Mouse (Mus musculus) liver, embryonic 14.5 days (tissue): ENCODE results near the gene Ppp3r1. TPM values are rescaled to one million over a fixed set of nuclear protein-coding genes. Genes with fewer than 3 reads are reported as not detected.
A peak's percentile ranks its signal among the peaks of the same experiment; 100 is the strongest.

Experiments
- ATAC-seq: fragments of 200-750 bp; cut with Nextera tagmentation; 2 replicates; pipeline ENCODE4 v1.8.0; 2017; ENCODE audit warnings: moderate number of reproducible peaks, mild to moderate bottlenecking, moderate library complexity; ENCODE audit not compliant: insufficient read depth
- DNase-seq, 3 experiments: peaks; one replicate each; pipeline ENCODE4 v3.0.0-alpha.2; 2012 to 2013; ENCODE audit warnings: low read depth in 3 of 3, low spot score in 3 of 3
- H3K27ac ChIP-seq: fragments of 300-500 bp; sonication (generic); 2 replicates; pipeline ENCODE4 v1.5.1; 2014; ENCODE audit warnings: moderate library complexity, mild to moderate bottlenecking, control low read depth, inconsistent platforms
- H3K27me3 ChIP-seq: fragments of 300-500 bp; sonication (generic); 2 replicates; pipeline ENCODE4 v1.6.1; 2014; ENCODE audit warnings: mild to moderate bottlenecking, low read length, moderate library complexity; ENCODE audit not compliant: control insufficient read depth, insufficient read depth
- H3K36me3 ChIP-seq: fragments of 300-500 bp; sonication (generic); replicated peaks from 2 replicates; pipeline ENCODE4 v1.6.1; 2014; ENCODE audit warnings: low read depth; ENCODE audit not compliant: control insufficient read depth, insufficient read depth
- H3K4me1 ChIP-seq, 2 experiments: fragments of 200-500 bp in 1 of 2; fragments of 300-500 bp in 1 of 2; sonication (generic) in 1 of 2; replicated peaks; 2 replicates each; pipeline ENCODE4 v1.6.1; 2012 to 2014; ENCODE audit warnings: antibody characterized with exemption in 1 of 2, inconsistent platforms in 1 of 2, low read length in 1 of 2; ENCODE audit not compliant: control insufficient read depth in 2 of 2, insufficient read depth in 2 of 2
- H3K4me2 ChIP-seq: fragments of 300-500 bp; sonication (generic); 2 replicates; pipeline ENCODE4 v1.6.1; 2014; ENCODE audit warnings: low read depth, mild to moderate bottlenecking, control low read depth, moderate library complexity
- H3K4me3 ChIP-seq, 2 experiments: fragments of 200-500 bp in 1 of 2; fragments of 300-500 bp in 1 of 2; sonication (generic) in 1 of 2; 2 replicates each; pipeline ENCODE4 v1.5.1; 2012 to 2014; ENCODE audit warnings: low read depth in 2 of 2, low read length in 2 of 2, mild to moderate bottlenecking in 2 of 2, control low read depth in 1 of 2, inconsistent platforms in 1 of 2, moderate library complexity in 1 of 2; ENCODE audit not compliant: insufficient read depth in 1 of 2
- H3K9ac ChIP-seq: fragments of 300-500 bp; sonication (generic); replicated peaks from 2 replicates; pipeline ENCODE4 v1.6.1; 2014; ENCODE audit warnings: mild to moderate bottlenecking, control low read depth, moderate library complexity
- H3K9me3 ChIP-seq: fragments of 300-500 bp; sonication (generic); 2 replicates; pipeline ENCODE4 v1.6.1; 2016; ENCODE audit warnings: low read length, mixed read lengths; ENCODE audit not compliant: control insufficient read depth
- CTCF ChIP-seq: IDR thresholded peaks from 2 replicates; pipeline ENCODE4 v1.5.1; 2016; ENCODE audit warnings: antibody characterized with exemption, low read depth, control low read depth
- EP300 ChIP-seq: IDR thresholded peaks from 2 replicates; pipeline ENCODE4 v1.6.1; 2016; ENCODE audit warnings: antibody characterized with exemption, low read depth
- whole genome bisulfite sequencing: fragments of 180-500 bp; shearing (Covaris S2); extraction: QIAGEN DNeasy Blood & Tissue Kit; methylation state at CpG from one replicate; pipeline ENCODE4 v1.1.7; 2014; ENCODE audit not compliant: insufficient replicate concordance; 5-methylcytosine and 5-hydroxymethylcytosine counted together
- polyA plus RNA-seq, 2 experiments: library from polyadenylated mRNA; depleted of rRNA in 1 of 2; stranded (reverse) in 1 of 2; unstranded in 1 of 2; fragments of >200 nt; fragmentation: Nextera tagmentation in 1 of 2; extraction: Ambion mirVana in 1 of 2; gene quantifications; 2 replicates each; pipeline versions ENCODE4 v1.2.1 to v1.2.3; 2012 to 2014

The Ppp3r1 gene
- polyA plus RNA-seq, 2 experiments: 15.0 to 23.9 TPM

- no peaks in the 10 kb centered on the region for H3K9me3 ChIP-seq
- H3K9ac ChIP-seq: no peak overlapping the region
- H3K4me2 ChIP-seq: no peak overlapping the region
- no peaks in the 10 kb centered on the region for H3K4me1 ChIP-seq
- peaks cover 14% of the 10 kb centered on the region for H3K36me3 ChIP-seq
- no peaks in the 10 kb centered on the region for H3K27me3 ChIP-seq
- no peak for DNase-seq
- H3K27ac ChIP-seq: no peak overlapping the region
- no peak for ATAC-seq
- H3K4me3 ChIP-seq: no peak overlapping the region
- WGBS: 62% methylated on average over 5 of the region's 5 CpGs
- TF ChIP-seq CTCF (no peak), EP300 (no peak)
Measured at GRCm38 (mm10) chr11:17199170-17199569, 40.1 kb downstream of the Ppp3r1 start.

- DNase-seq (no peak), ATAC-seq (no peak)
- Histone ChIP-seq H3K9me3 (no peaks in the 10 kb centered on the region), H3K27ac (no peak overlapping the region), H3K9ac (no peak overlapping the region), H3K36me3 (peaks cover 12% of the 10 kb centered on the region), H3K27me3 (no peaks in the 10 kb centered on the region), H3K4me1 (no peaks in the 10 kb centered on the region), H3K4me3 (no peak overlapping the region), H3K4me2 (no peak overlapping the region)
- 72% methylated on average over 3 of the region's 3 CpGs for WGBS
- TF ChIP-seq CTCF: no peak
- TF ChIP-seq EP300: no peak
Measured at GRCm38 (mm10) chr11:17199840-17200501, 40.9 kb downstream of the Ppp3r1 start.

- Histone ChIP-seq H3K4me1 (no peaks in the 10 kb centered on the region), H3K9ac (no peak overlapping the region), H3K36me3 (peaks cover 7% of the 10 kb centered on the region), H3K9me3 (no peaks in the 10 kb centered on the region), H3K27me3 (no peaks in the 10 kb centered on the region), H3K4me3 (no peak overlapping the region), H3K4me2 (no peak overlapping the region), H3K27ac (no peak overlapping the region)
- no peak for DNase-seq
- ATAC-seq: no peak
- TF ChIP-seq EP300 (no peak), CTCF (no peak)
- 88% methylated on average over 4 of the region's 4 CpGs for WGBS
Measured at GRCm38 (mm10) chr11:17200936-17201335, 41.9 kb downstream of the Ppp3r1 start.

- DNase-seq: no peak
- peaks cover 7% of the 10 kb centered on the region for H3K36me3 ChIP-seq
Measured at GRCm38 (mm10) chr11:17202481-17202880, 43.4 kb downstream of the Ppp3r1 start.

GRCm38 (mm10) chr11:17211258-17212140 lies 52.4 kb downstream of the Ppp3r1 start, which contains the start of gene Pno1:
Pno1 (minus strand) TSS chr11:17211568.
- peak; percentile 93 to 95 (median 94) for DNase-seq
- under 1% methylated on average over 65 of the region's 65 CpGs for WGBS
- peak; percentile 98 for ATAC-seq
- Histone ChIP-seq H3K27ac (peak within 1 kb of the TSS; percentile 64), H3K4me2 (peak within 1 kb of the TSS; percentile 89), H3K27me3 (no peaks in the 10 kb centered on the region), H3K9ac (peak within 1 kb of the TSS; percentile 85), H3K4me3 (peak within 1 kb of the TSS; percentile 92 to 98), H3K36me3 (peaks cover 11% of the 10 kb centered on the region), H3K4me1 (peaks cover 10 to 15% of the 10 kb centered on the region in 2 experiments), H3K9me3 (no peaks in the 10 kb centered on the region)
- TF ChIP-seq EP300 (peak; percentile 80), CTCF (no peak)

More at GRCm38 (mm10) chr11:17202481-17202880, 43.4 kb downstream of the Ppp3r1 start:
- no peaks in the 10 kb centered on the region for H3K9me3 ChIP-seq
- TF ChIP-seq EP300 (no peak), CTCF (no peak)
- no peaks in the 10 kb centered on the region for H3K4me1 ChIP-seq
- no peak overlapping the region for H3K4me3 ChIP-seq
- no peak overlapping the region for H3K9ac ChIP-seq
- ATAC-seq: no peak
- H3K4me2 ChIP-seq: no peak overlapping the region
- 79% methylated on average over 6 of the region's 6 CpGs for WGBS
- H3K27ac ChIP-seq: no peak overlapping the region
- no peaks in the 10 kb centered on the region for H3K27me3 ChIP-seq
